Mouse (Mus musculus) intestine, embryonic 14.5 days (tissue): ENCODE data around the gene Mief2. TPM values are rescaled to one million over a fixed set of nuclear protein-coding genes. Genes with fewer than 3 reads are reported as not detected.

ENCODE experiments used
- ATAC-seq: fragments of 200-750 bp; cut with Nextera tagmentation; replicated peaks from 2 replicates; pipeline ENCODE4 v1.8.0; 2017; ENCODE audit warnings: low read depth, moderate number of reproducible peaks, moderate TSS enrichment, moderate library complexity; ENCODE audit not compliant: low FRiP score, low TSS enrichment
- DNase-seq: peaks from one replicate; pipeline ENCODE4 v3.0.0-alpha.2; 2018; ENCODE audit warnings: low spot score
- H3K27ac ChIP-seq: fragments of 300-500 bp; sonication (generic); 2 replicates; pipeline ENCODE4 v1.5.1; 2014; ENCODE audit warnings: low read depth, mild to moderate bottlenecking, control low read depth
- H3K27me3 ChIP-seq: fragments of 300-500 bp; sonication (generic); replicated peaks from 2 replicates; pipeline ENCODE4 v1.6.1; 2014; ENCODE audit warnings: low read length, control low read depth; ENCODE audit not compliant: control insufficient read depth, insufficient read depth
- H3K36me3 ChIP-seq: fragments of 300-500 bp; sonication (generic); 2 replicates; pipeline ENCODE4 v1.6.1; 2014; ENCODE audit warnings: low read length, control low read depth; ENCODE audit not compliant: control insufficient read depth, insufficient read depth
- H3K4me1 ChIP-seq: fragments of 300-500 bp; sonication (generic); replicated peaks from 2 replicates; pipeline ENCODE4 v1.6.1; 2014; ENCODE audit warnings: low read length, control low read depth, mixed read lengths; ENCODE audit not compliant: control insufficient read depth, insufficient read depth
- H3K4me2 ChIP-seq: fragments of 300-500 bp; sonication (generic); 2 replicates; pipeline ENCODE4 v1.6.1; 2014; ENCODE audit warnings: low read length
- H3K4me3 ChIP-seq: fragments of 300-500 bp; sonication (generic); 2 replicates; pipeline ENCODE4 v1.5.1; 2014; ENCODE audit warnings: low read depth, low read length, control low read depth, mixed read lengths
- H3K9ac ChIP-seq: fragments of 300-500 bp; sonication (generic); 2 replicates; pipeline ENCODE4 v1.6.1; 2014; ENCODE audit warnings: mild to moderate bottlenecking, low read length
- H3K9me3 ChIP-seq: fragments of 300-500 bp; sonication (generic); 2 replicates; pipeline ENCODE4 v1.6.1; 2016; ENCODE audit warnings: low read length, control low read depth; ENCODE audit not compliant: control insufficient read depth
- WGBS: fragments of 180-500 bp; shearing (Covaris S2); extraction: QIAGEN DNeasy Blood & Tissue Kit; methylation state at CpG from one replicate; pipeline ENCODE4 v1.1.7; 2014; 5-methylcytosine and 5-hydroxymethylcytosine counted together
- polyA plus RNA-seq: library from polyadenylated mRNA; unstranded; fragments of >200 nt; fragmentation: Nextera tagmentation; extraction: Ambion mirVana; gene quantifications from 2 replicates; pipeline ENCODE4 v1.2.1, GENCODE M21; 2014

The Mief2 gene
- polyA plus RNA-seq, 1 experiment from 2014 or later, result 11.4 TPM

DNA sequence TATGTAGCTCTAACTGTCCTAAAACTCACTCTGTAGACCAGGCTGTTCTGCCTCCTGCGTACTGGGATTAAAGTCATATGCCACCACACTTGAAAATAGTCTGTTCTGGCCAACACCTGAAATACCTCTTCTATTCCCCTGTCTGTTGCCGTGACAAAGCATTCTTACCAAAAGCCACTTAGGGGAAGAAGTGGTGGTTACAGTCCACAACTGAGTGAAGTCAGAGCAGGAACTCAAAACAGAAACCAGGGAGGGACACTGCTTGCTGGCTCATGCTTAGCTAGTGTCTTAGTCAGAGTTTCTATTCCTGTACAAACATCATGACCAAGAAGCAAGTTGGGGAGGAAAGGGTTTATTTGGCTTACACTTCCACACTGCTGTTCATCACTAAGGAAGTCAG is 41.1 kb downstream of the Mief2 start:
- Histone ChIP-seq H3K4me2 (no peak overlapping the region), H3K36me3 (no peaks in the 10 kb centered on the region), H3K4me3 (no peak overlapping the region), H3K27me3 (no peaks in the 10 kb centered on the region), H3K9me3 (no peaks in the 10 kb centered on the region), H3K4me1 (no peaks in the 10 kb centered on the region), H3K27ac (no peak overlapping the region), H3K9ac (no peak overlapping the region)
- DNase-seq, result no peak
- no peak for ATAC-seq
- WGBS, result 93% methylated on average over 2 of the region's 2 CpGs

DNA sequence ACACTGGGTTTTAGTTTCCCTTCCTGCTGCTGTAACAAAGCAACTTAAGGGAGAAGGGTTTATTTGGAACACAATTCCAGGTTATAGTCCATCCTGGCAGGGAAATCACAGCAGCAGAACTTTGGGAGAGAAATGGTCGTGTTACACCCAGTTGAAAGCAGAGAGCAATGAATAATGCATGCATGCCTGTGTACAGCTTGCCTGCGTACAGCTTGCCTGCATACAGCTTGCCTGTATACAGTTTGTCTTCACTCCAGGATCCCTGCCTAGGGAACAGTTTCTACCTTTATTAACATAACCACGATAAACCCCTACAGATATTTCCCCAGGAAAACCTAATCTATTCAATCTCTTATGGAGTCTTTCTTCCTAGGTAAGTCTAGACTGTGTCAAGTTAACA is 42.6 kb downstream of the Mief2 start:
- Histone ChIP-seq H3K27ac (no peak overlapping the region), H3K36me3 (no peaks in the 10 kb centered on the region), H3K4me1 (peaks cover 10% of the 10 kb centered on the region), H3K4me3 (no peak overlapping the region), H3K4me2 (no peak overlapping the region), H3K9ac (no peak overlapping the region), H3K9me3 (no peaks in the 10 kb centered on the region), H3K27me3 (no peaks in the 10 kb centered on the region)
- DNase-seq (no peak), ATAC-seq (no peak)
- WGBS, result 90% methylated on average over 3 of the region's 3 CpGs

DNA sequence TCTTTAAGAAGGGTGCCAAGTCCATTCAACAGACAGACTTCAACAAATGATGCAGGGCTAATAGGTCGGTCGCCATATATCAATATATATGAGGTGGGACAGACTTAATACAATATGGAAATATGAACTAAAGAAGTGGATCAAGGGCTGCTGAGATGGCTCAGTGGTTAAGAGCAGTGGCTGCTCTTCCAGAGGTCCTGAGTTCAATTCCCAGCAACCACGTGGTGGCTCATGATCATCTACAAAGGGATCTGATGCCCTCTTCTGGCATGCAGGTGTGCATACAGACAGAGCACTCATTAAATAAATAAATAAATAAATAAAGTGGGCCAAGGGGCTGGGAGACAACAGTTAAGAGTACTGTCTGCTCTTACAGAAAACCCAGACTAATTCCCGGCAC is 44.0 kb downstream of the Mief2 start:
- no peaks in the 10 kb centered on the region for H3K36me3 ChIP-seq
- no peaks in the 10 kb centered on the region for H3K27me3 ChIP-seq
- no peak overlapping the region for H3K4me2 ChIP-seq
- H3K4me1 ChIP-seq, result peaks cover 15% of the 10 kb centered on the region
- no peak overlapping the region for H3K9ac ChIP-seq
- ATAC-seq (no peak), DNase-seq (no peak)
- no peaks in the 10 kb centered on the region for H3K9me3 ChIP-seq
- no peak overlapping the region for H3K27ac ChIP-seq
- WGBS, result 84% methylated on average over 4 of the region's 4 CpGs
- H3K4me3 ChIP-seq, result no peak overlapping the region

DNA sequence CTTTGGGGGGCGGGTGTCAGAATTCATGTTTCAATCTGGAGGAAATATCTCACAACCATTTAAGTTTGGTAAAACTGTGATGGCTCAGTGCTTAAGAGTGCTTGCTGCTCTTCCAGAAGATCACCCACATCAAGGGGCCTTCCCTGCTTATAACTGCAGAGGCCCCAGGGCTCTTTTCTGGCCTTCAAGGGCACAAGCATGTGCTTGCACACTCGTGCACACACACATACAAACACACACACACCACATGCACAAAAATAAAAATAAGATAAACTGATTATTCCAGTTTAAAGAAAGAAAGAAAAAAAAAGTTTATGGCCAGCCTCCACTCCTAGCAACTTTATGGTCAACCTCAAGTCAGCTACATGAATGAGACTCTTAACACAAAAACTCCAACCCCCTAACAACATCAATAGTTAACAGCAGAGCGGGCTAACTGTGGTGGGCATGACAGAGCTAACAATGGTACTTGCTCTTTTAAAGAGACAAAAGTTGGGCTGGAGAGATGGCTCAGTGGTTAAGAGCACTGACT is 46.0 kb downstream of the Mief2 start:
- peaks cover 27% of the 10 kb centered on the region for H3K4me1 ChIP-seq
- H3K27ac ChIP-seq, result no peak overlapping the region
- no peaks in the 10 kb centered on the region for H3K36me3 ChIP-seq
- H3K27me3 ChIP-seq, result no peaks in the 10 kb centered on the region
- WGBS, result 78% methylated on average over 3 of the region's 3 CpGs
- no peak for ATAC-seq
- H3K4me3 ChIP-seq, result no peak overlapping the region
- no peaks in the 10 kb centered on the region for H3K9me3 ChIP-seq
- no peak for DNase-seq
- H3K9ac ChIP-seq, result no peak overlapping the region
- no peak overlapping the region for H3K4me2 ChIP-seq

DNA sequence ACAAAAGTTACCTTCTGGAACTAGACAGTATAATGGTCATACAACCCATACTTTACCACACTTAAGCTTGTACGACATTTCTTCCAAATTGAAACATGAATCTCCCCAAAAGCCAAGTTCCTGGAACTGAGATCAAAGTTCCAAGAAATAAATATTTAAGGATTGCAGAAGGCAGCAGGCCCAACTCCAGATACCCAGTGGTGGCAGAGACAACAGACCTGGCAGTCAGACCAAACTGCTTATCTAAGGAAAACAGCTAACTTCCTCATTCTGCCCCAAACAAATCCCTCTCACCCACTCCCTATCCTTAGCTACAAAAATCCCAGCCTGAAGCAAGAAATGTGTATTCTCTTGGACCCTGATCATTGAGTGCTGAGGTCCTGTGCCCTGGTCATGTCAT is 46.6 kb downstream of the Mief2 start:
- H3K9me3 ChIP-seq, result no peaks in the 10 kb centered on the region
- H3K4me3 ChIP-seq, result no peak overlapping the region
- ATAC-seq, result no peak
- WGBS, result 51% methylated on average over 1 of the region's 1 CpGs
- peak overlapping the region; percentile 85; the same call in 1 of the 2 replicates for H3K4me2 ChIP-seq
- peaks cover 5% of the 10 kb centered on the region for H3K36me3 ChIP-seq
- no peak overlapping the region for H3K9ac ChIP-seq
- no peaks in the 10 kb centered on the region for H3K27me3 ChIP-seq
- H3K27ac ChIP-seq, result no peak overlapping the region
- no peak for DNase-seq
- H3K4me1 ChIP-seq, result peaks cover 33% of the 10 kb centered on the region

DNA sequence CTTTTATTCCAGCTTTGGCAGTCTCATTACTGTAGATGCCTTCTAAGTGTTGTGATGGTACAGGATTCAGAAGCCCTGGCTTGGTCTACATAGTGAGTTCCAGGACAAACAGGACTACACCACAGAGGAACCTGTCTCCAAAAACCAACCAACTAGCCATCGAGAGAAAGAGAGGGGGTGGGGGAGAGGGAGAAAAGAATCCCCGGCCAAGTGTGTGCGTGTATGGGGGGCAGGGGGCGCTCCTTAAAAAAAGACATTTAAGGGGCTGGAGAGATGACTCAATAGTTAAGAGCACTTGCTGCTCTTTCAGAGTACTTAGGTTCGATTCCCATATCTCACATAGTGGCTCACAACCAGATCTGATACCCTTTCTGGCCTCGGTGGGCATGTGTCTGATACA is 47.4 kb downstream of the Mief2 start:
- 50% methylated on average over 6 of the region's 6 CpGs for WGBS
- H3K36me3 ChIP-seq, result peaks cover 8% of the 10 kb centered on the region
- H3K4me3 ChIP-seq, result peak overlapping the region; percentile 96
- H3K27me3 ChIP-seq, result no peaks in the 10 kb centered on the region
- H3K4me1 ChIP-seq, result peaks cover 39% of the 10 kb centered on the region
- no peak for DNase-seq
- no peak overlapping the region for H3K27ac ChIP-seq
- peak overlapping the region; percentile 85 for H3K4me2 ChIP-seq
- H3K9ac ChIP-seq, result peak overlapping the region; percentile 83; the same call in 1 of the 2 replicates
- H3K9me3 ChIP-seq, result no peaks in the 10 kb centered on the region
- ATAC-seq, result no peak

DNA sequence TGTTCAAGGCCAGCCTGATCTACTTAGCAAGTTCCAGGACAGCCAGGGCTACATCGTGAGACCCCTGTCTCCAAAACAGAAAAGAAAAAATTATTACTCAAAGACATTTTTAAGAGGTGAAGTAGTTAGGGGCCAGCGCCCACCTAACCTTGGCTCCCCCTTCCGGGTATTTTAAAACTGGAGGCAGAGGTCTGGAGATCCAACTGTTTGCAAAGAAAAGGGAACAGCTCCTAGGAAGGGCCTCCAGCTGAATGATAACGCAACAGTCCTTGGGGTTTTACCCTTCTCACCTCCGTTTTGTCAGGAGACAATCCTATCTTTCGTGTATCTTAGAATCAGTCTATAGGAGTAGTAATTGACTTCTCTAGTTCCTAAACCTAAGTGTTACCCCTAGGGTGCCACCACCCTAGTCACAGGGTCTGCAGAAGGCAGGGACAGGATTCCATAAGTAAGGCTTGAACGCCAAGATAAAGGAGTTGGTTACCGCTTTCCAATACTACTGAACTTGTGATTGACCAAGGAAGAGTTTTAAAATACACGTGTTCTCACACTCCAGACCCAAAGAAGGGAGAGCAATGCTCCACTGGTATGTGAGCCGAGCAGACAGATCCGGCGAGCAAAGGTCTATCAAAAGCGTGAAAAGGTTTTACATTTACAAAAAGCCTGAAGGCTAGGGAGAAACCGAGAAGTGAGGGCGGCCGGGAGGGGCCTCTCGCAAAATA is 48.1 kb downstream of the Mief2 start:
- H3K4me1 ChIP-seq, result peaks cover 45% of the 10 kb centered on the region
- 4% methylated on average over 17 of the region's 17 CpGs for WGBS
- no peak for ATAC-seq

DNA sequence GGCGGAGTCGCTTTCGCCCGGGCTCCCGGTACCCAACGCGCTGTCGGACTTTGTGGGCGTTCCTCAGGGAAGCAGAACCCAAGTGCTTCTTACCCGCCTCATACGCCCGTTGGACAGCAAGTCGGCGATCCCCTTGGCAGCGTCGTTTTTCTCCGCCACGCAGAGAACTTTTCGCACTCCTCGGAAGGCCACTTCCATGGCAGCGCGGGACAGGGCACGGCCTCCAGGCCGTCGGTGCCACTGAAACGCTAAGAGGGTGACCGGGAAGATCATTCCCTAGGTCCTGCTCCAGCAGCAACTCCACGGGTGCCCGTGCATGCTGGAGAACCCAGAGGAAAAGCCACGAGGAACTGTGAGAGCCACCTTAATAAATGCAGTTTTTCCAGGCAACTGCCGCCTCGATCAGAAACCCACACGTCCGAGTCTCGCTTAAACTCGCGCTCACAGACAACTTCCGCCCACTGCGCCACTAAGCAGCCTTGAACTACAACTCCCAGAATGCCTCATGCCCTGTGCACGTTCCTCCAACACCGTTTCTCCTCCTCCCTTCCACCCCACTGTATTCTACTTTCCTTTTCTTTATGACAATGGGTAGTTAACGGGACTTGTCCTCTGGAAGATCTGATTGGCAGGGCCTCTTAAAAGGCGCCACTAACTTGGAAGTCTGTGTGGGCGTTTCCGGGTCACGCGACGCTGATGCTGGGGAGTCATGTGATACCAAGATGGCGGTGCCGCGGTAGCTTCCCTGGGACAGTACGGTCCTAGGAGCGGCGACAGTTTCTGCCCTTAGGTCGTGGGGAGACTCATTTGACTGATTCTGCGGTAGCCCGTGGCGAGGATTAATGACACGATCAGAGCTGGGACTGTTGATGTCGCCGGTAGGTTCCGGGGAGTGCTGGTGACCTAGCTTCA is 48.9 kb downstream of the Mief2 start, which contains the start of the genes Top3a and Smcr8:
Gene Top3a, minus strand, starts transcription at position 537 of the 912 bp plus-strand sequence.
Gene Smcr8, plus strand, starts transcription at position 696 of the 912 bp plus-strand sequence.
- Histone ChIP-seq H3K27ac (peak within 1 kb of the TSS; percentile 89), H3K27me3 (no peaks in the 10 kb centered on the region), H3K4me1 (peaks cover 51% of the 10 kb centered on the region), H3K4me2 (peak within 1 kb of the TSS; percentile 85), H3K9me3 (no peaks in the 10 kb centered on the region), H3K36me3 (peaks cover 8% of the 10 kb centered on the region), H3K4me3 (peak within 1 kb of the TSS; percentile 96), H3K9ac (peak within 1 kb of the TSS; percentile 83)
- under 1% methylated on average over 62 of the region's 62 CpGs for WGBS
- DNase-seq, result peak; percentile 94
- peak; percentile 96 for ATAC-seq

More for the DNA sequence above, 48.1 kb downstream of the Mief2 start:
- peak overlapping the region; percentile 83 for H3K9ac ChIP-seq
- peak overlapping the region; percentile 96 for H3K4me3 ChIP-seq
- no peaks in the 10 kb centered on the region for H3K9me3 ChIP-seq
- no peak for DNase-seq
- H3K36me3 ChIP-seq, result peaks cover 8% of the 10 kb centered on the region
- H3K27me3 ChIP-seq, result no peaks in the 10 kb centered on the region
- peak overlapping the region; percentile 85 for H3K4me2 ChIP-seq
- peak overlapping the region; percentile 89 for H3K27ac ChIP-seq
